Mouse (Mus musculus): ENCODE measurements at regions not wholly inside any gene's neighbourhood (a gene's known extent, or its start where the extent isn't known, plus 50 kb on each side); places are given as distances from the start of the nearest gene placed in this dataset.

- Histone ChIP-seq H3K27ac (no peak overlapping the region), H3K36me3 (no peaks in the 10 kb centered on the region), H3K27me3 (no peaks in the 10 kb centered on the region), H3K9ac (no peak overlapping the region), H3K4me2 (no peak overlapping the region), H3K9me3 (no peaks in the 10 kb centered on the region), H3K4me3 (no peak overlapping the region), H3K4me1 (no peaks in the 10 kb centered on the region)
- WGBS = 90% methylated on average over 9 of the region's 9 CpGs
- no peak for ATAC-seq (ENCODE audit: borderline replicate concordance, extremely low read depth, low FRiP score, low TSS enrichment)
These were observed 135.6 kb downstream of the Zfp365 start for GRCm38 (mm10) chr10:67776851-67777250.

GRCm38 (mm10) chr10:67771796-67772195 is 140.7 kb downstream of the Zfp365 start:
- Histone ChIP-seq H3K9me3 (no peaks in the 10 kb centered on the region), H3K36me3 (no peaks in the 10 kb centered on the region), H3K9ac (no peak overlapping the region), H3K4me2 (no peak overlapping the region), H3K27ac (no peak overlapping the region), H3K4me3 (no peak overlapping the region), H3K4me1 (no peaks in the 10 kb centered on the region), H3K27me3 (no peaks in the 10 kb centered on the region)
- WGBS = 58% methylated on average over 8 of the region's 8 CpGs
- ATAC-seq (ENCODE audit: borderline replicate concordance, extremely low read depth, low FRiP score, low TSS enrichment) = no peak

GRCm38 (mm10) chr10:67766099-67766498 is 146.4 kb downstream of the Zfp365 start:
- H3K9ac ChIP-seq = no peak overlapping the region
- H3K27me3 ChIP-seq = no peaks in the 10 kb centered on the region
- H3K4me2 ChIP-seq = no peak overlapping the region
- H3K9me3 ChIP-seq = no peaks in the 10 kb centered on the region
- H3K27ac ChIP-seq = no peak overlapping the region
- H3K4me3 ChIP-seq = no peak overlapping the region
- no peaks in the 10 kb centered on the region for H3K36me3 ChIP-seq
- 37% methylated on average over 13 of the region's 13 CpGs for WGBS
- no peak for ATAC-seq (ENCODE audit: borderline replicate concordance, extremely low read depth, low FRiP score, low TSS enrichment)
- no peaks in the 10 kb centered on the region for H3K4me1 ChIP-seq

DNA sequence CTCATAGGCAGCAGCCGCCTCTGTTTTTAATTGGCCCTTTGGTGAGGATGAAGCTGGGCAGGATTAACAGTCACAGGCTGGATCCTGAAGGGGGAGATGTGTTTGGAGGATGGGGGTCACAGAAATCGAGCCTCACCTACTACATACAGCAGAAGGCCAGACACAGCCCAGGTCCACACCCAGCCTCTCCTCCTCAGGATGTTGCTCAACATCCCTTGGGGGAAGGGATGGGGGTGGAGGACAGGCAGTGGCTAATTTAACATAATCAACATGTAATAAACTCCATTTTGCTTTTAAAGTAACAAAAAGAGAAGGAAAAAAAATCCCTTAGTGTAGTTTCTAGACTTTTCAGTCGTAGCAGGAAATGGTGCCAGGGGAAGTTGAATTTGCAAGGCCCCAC is 152.0 kb downstream of the Zfp365 start:
- Histone ChIP-seq H3K9ac (no peak overlapping the region), H3K9me3 (no peaks in the 10 kb centered on the region), H3K27ac (no peak overlapping the region), H3K4me2 (no peak overlapping the region), H3K4me1 (peaks cover 5% of the 10 kb centered on the region; the same call in 1 of the 2 replicates), H3K4me3 (no peak overlapping the region), H3K36me3 (no peaks in the 10 kb centered on the region), H3K27me3 (no peaks in the 10 kb centered on the region)
- 43% methylated on average over 3 of the region's 3 CpGs for WGBS
- ATAC-seq (ENCODE audit: borderline replicate concordance, extremely low read depth, low FRiP score, low TSS enrichment) = no peak

DNA sequence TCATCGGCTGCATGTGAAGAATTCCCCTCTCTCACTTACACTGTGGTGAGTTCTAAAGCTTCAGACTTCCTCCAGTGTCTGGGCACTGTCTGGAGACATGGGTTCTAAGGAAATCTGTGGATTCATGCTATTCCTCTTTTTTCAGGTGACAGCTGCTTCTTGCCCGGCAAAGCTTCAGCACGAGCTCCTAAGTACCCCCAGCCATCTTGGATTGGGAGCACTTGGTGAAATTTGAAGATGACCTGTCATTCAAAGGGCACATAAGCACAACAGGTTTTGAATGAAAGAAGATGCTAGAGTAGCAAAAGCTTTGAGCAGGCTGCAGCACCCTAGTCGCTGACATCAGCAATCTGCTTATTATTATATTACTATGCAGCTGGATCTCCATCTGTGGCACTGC is 164.3 kb downstream of the Zfp365 start:
- Histone ChIP-seq H3K36me3 (no peaks in the 10 kb centered on the region), H3K4me1 (no peaks in the 10 kb centered on the region), H3K9me3 (no peaks in the 10 kb centered on the region), H3K4me3 (no peak overlapping the region), H3K27ac (no peak overlapping the region), H3K9ac (no peak overlapping the region), H3K27me3 (no peaks in the 10 kb centered on the region), H3K4me2 (no peak overlapping the region)
- 88% methylated on average over 4 of the region's 4 CpGs for WGBS
- ATAC-seq (ENCODE audit: borderline replicate concordance, extremely low read depth, low FRiP score, low TSS enrichment) = no peak

GRCm38 (mm10) chr10:67747461-67747860 is 165.0 kb downstream of the Zfp365 start:
- ATAC-seq (ENCODE audit: borderline replicate concordance, extremely low read depth, low FRiP score, low TSS enrichment) = no peak
- no peaks in the 10 kb centered on the region for H3K27me3 ChIP-seq
- H3K9me3 ChIP-seq = no peaks in the 10 kb centered on the region
- no peak overlapping the region for H3K27ac ChIP-seq
- 72% methylated on average over 3 of the region's 3 CpGs for WGBS
- no peak overlapping the region for H3K9ac ChIP-seq
- H3K4me2 ChIP-seq = no peak overlapping the region
- no peaks in the 10 kb centered on the region for H3K36me3 ChIP-seq
- H3K4me3 ChIP-seq = no peak overlapping the region
- no peaks in the 10 kb centered on the region for H3K4me1 ChIP-seq

- H3K4me3 ChIP-seq = no peak overlapping the region
- WGBS = 49% methylated on average over 3 of the region's 3 CpGs
- peaks cover 4% of the 10 kb centered on the region; the same call in 1 of the 2 replicates for H3K4me1 ChIP-seq
- H3K27ac ChIP-seq = no peak overlapping the region
- H3K9me3 ChIP-seq = no peaks in the 10 kb centered on the region
- no peak overlapping the region for H3K4me2 ChIP-seq
- no peaks in the 10 kb centered on the region for H3K27me3 ChIP-seq
- H3K36me3 ChIP-seq = no peaks in the 10 kb centered on the region
- ATAC-seq (ENCODE audit: borderline replicate concordance, extremely low read depth, low FRiP score, low TSS enrichment) = peak; percentile 81; the same call in 1 of the 2 replicates
- H3K9ac ChIP-seq = no peak overlapping the region
These were observed 166.3 kb downstream of the Zfp365 start for GRCm38 (mm10) chr10:67746140-67746539.

- Histone ChIP-seq H3K9ac (no peak overlapping the region), H3K4me3 (no peak overlapping the region), H3K9me3 (no peaks in the 10 kb centered on the region), H3K4me1 (peaks cover 4% of the 10 kb centered on the region; the same call in 1 of the 2 replicates), H3K27ac (no peak overlapping the region), H3K4me2 (no peak overlapping the region), H3K27me3 (no peaks in the 10 kb centered on the region), H3K36me3 (no peaks in the 10 kb centered on the region)
- no peak for ATAC-seq (ENCODE audit: borderline replicate concordance, extremely low read depth, low FRiP score, low TSS enrichment)
- WGBS = 89% methylated on average over 9 of the region's 9 CpGs
These were observed 168.9 kb downstream of the Zfp365 start for GRCm38 (mm10) chr10:67743561-67743960.

GRCm38 (mm10) chr10:67742824-67743223 is 169.6 kb downstream of the Zfp365 start:
- peak overlapping the region; percentile 63 for H3K27ac ChIP-seq
- no peaks in the 10 kb centered on the region for H3K9me3 ChIP-seq
- no peak overlapping the region for H3K4me3 ChIP-seq
- H3K4me1 ChIP-seq = peaks cover 4% of the 10 kb centered on the region; the same call in 1 of the 2 replicates
- H3K27me3 ChIP-seq = no peaks in the 10 kb centered on the region
- ATAC-seq (ENCODE audit: borderline replicate concordance, extremely low read depth, low FRiP score, low TSS enrichment) = no peak
- no peak overlapping the region for H3K4me2 ChIP-seq
- no peak overlapping the region for H3K9ac ChIP-seq
- H3K36me3 ChIP-seq = no peaks in the 10 kb centered on the region
- 75% methylated on average over 8 of the region's 8 CpGs for WGBS

DNA sequence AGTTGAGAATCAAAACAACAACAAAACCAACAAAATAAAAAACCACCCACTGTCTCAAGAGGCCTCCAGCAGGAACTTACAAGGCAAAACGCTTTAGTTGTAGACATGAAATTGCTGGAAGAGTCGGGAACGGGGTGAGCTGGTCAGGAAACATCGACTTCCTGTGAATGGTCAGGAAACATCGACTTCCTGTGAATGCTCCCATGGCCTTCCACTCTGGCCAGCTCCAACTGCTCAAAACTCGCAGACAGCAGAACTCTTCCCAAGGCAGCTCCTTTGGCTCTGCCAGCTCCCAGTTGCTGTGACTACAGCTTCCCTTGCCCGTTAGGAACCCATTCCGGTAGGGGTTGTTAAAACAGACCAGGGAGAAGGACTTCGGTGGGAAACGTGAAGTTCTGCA is 170.2 kb downstream of the Zfp365 start:
- WGBS = 60% methylated on average over 10 of the region's 10 CpGs
- H3K9ac ChIP-seq = no peak overlapping the region
- H3K27ac ChIP-seq = peak overlapping the region; percentile 63
- H3K9me3 ChIP-seq = no peaks in the 10 kb centered on the region
- 0 out of 2 replicates have a peak, but pooled peaks have one; percentile 46 for ATAC-seq (ENCODE audit: borderline replicate concordance, extremely low read depth, low FRiP score, low TSS enrichment)
- H3K4me2 ChIP-seq = no peak overlapping the region
- H3K4me1 ChIP-seq = peaks cover 4% of the 10 kb centered on the region; the same call in 1 of the 2 replicates
- no peak overlapping the region for H3K4me3 ChIP-seq
- H3K36me3 ChIP-seq = no peaks in the 10 kb centered on the region
- no peaks in the 10 kb centered on the region for H3K27me3 ChIP-seq

- no peak overlapping the region for H3K9ac ChIP-seq
- H3K4me1 ChIP-seq = peaks cover 4% of the 10 kb centered on the region; the same call in 1 of the 2 replicates
- no peak for ATAC-seq (ENCODE audit: borderline replicate concordance, extremely low read depth, low FRiP score, low TSS enrichment)
- no peak overlapping the region for H3K4me2 ChIP-seq
- H3K27ac ChIP-seq = no peak overlapping the region
- H3K36me3 ChIP-seq = no peaks in the 10 kb centered on the region
- no peak overlapping the region for H3K4me3 ChIP-seq
- WGBS = 37% methylated on average over 1 of the region's 1 CpGs
- no peaks in the 10 kb centered on the region for H3K27me3 ChIP-seq
- no peaks in the 10 kb centered on the region for H3K9me3 ChIP-seq
These were observed 173.3 kb downstream of the Zfp365 start for GRCm38 (mm10) chr10:67739199-67739598.

DNA sequence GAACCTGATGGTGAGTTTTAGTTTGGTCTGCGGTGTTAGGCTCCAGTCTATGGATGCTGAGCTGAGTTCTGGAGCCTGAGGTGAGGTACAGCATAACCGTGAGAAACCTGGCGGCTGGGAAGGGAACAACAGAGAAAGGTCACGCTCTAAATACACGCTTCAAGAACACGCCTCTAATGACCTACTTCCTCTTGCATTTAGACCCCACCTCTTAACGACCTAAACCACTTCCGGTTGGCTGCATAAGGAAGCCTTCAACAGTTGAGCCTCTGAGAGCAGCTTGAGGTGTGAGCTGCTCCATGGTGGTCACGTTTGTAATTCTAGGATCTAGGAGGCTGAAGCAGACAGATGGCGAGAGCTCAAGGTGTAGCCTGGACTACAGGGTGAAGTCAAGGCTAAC is 175.8 kb downstream of the Zfp365 start:
- no peak overlapping the region for H3K4me2 ChIP-seq
- H3K4me1 ChIP-seq = peaks cover 2% of the 10 kb centered on the region; the same call in 1 of the 2 replicates
- H3K9ac ChIP-seq = no peak overlapping the region
- no peaks in the 10 kb centered on the region for H3K9me3 ChIP-seq
- ATAC-seq (ENCODE audit: borderline replicate concordance, extremely low read depth, low FRiP score, low TSS enrichment) = no peak
- H3K27ac ChIP-seq = no peak overlapping the region
- no peaks in the 10 kb centered on the region for H3K27me3 ChIP-seq
- 77% methylated on average over 10 of the region's 10 CpGs for WGBS
- no peaks in the 10 kb centered on the region for H3K36me3 ChIP-seq
- H3K4me3 ChIP-seq = no peak overlapping the region

DNA sequence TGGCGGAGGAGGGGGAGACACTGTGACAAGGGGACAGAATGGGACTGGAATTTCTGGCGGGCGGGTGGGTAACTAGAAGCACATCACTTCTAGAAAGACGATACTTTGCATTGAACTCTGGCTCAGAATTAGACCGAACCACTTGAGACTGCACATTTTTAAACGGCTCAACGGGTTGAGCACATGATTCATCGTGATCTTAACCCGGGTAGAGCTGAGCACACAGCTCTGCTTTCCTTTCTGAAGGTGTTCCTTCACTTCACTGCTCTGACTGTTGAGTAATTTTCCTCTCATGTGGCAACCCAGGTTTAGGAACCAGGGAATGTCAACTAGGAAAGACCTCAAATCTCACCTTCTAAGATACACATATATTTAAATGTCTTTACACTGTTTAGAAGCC is 180.9 kb downstream of the Zfp365 start:
- H3K9me3 ChIP-seq = no peaks in the 10 kb centered on the region
- no peaks in the 10 kb centered on the region for H3K36me3 ChIP-seq
- no peak overlapping the region for H3K27ac ChIP-seq
- H3K4me2 ChIP-seq = no peak overlapping the region
- no peak overlapping the region for H3K4me3 ChIP-seq
- ATAC-seq (ENCODE audit: borderline replicate concordance, extremely low read depth, low FRiP score, low TSS enrichment) = no peak
- H3K27me3 ChIP-seq = no peaks in the 10 kb centered on the region
- no peak overlapping the region for H3K9ac ChIP-seq
- no peaks in the 10 kb centered on the region for H3K4me1 ChIP-seq
- WGBS = 51% methylated on average over 9 of the region's 9 CpGs

All from lung, embryonic 15.5 days (tissue).